Mouse (Mus musculus): ENCODE measurements around the gene Ippk. TPM values are rescaled to one million over a fixed set of nuclear protein-coding genes. Genes with fewer than 3 reads are reported as not detected.

Ippk gene
- total RNA-seq (2021) = 10 to 100 TPM; 29.8 to 31.1 TPM

GRCm38 (mm10) chr13:49420754-49421605 lies at the start of gene Ippk:
Gene Ippk (plus strand): TSS chr13:49421249.
- peak; percentile 88 to 92 for DNase-seq (ENCODE audit: extremely low spot score in 1 of 2, low spot score in 1 of 2)

GRCm38 (mm10) chr13:49371428-49371899 lies 49.6 kb upstream of the Ippk start:
- no peak for DNase-seq (ENCODE audit: extremely low spot score in 1 of 2, low spot score in 1 of 2)

GRCm38 (mm10) chr13:49372370-49373060 lies 48.5 kb upstream of the Ippk start:
- DNase-seq (ENCODE audit: extremely low spot score in 1 of 2, low spot score in 1 of 2) = no peak

GRCm38 (mm10) chr13:49374304-49374703 lies 46.7 kb upstream of the Ippk start:
- no peak for DNase-seq (ENCODE audit: extremely low spot score in 1 of 2, low spot score in 1 of 2)

GRCm38 (mm10) chr13:49374730-49375129 lies 46.3 kb upstream of the Ippk start:
- DNase-seq (ENCODE audit: extremely low spot score in 1 of 2, low spot score in 1 of 2) = no peak

GRCm38 (mm10) chr13:49377608-49378007 lies 43.4 kb upstream of the Ippk start:
- no peak for DNase-seq (ENCODE audit: extremely low spot score in 1 of 2, low spot score in 1 of 2)

GRCm38 (mm10) chr13:49379301-49379700 lies 41.7 kb upstream of the Ippk start:
- DNase-seq (ENCODE audit: extremely low spot score in 1 of 2, low spot score in 1 of 2) = no peak

DNA sequence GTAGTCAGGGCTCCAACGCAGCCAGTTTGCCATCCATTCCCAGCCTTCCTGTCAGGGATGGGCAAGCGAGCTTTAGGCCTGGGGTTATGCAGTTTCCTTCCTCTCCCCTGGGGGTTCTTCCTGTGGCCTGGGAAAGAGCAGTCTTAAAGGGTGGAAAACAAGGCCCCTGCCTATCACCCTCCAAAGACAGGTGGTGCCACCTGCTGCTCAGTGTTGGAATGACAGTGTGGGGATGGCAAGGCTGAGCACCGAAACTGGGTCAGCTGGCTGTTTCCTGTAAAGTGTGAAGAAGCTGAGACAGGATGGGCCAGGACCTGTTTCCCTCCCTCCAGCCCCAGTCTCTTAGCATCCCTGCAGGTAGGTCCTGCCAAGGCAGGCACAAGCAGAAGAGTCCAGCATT lies 39.8 kb upstream of the Ippk start:
- DNase-seq (ENCODE audit: extremely low spot score in 1 of 2, low spot score in 1 of 2) = peak; percentile 78 to 96

DNA sequence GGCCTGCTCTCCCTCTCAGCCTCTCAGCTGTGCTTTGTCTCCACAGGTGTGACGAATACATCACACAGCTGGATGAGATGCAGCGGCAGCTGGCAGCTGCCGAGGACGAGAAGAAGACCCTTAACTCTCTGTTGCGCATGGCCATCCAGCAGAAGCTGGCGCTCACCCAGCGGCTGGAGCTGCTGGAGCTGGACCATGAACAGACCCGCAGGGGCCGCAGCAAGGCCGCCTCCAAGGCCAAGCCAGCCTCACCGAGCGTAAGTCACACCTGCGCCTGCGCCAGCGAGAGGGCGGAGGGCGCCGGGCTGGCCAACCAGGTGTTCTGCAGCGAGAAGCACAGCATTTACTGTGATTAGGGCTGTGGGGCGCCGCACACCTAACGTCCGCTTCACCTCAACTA lies 38.1 kb upstream of the Ippk start:
- no peak for DNase-seq (ENCODE audit: extremely low spot score in 1 of 2, low spot score in 1 of 2)

DNA sequence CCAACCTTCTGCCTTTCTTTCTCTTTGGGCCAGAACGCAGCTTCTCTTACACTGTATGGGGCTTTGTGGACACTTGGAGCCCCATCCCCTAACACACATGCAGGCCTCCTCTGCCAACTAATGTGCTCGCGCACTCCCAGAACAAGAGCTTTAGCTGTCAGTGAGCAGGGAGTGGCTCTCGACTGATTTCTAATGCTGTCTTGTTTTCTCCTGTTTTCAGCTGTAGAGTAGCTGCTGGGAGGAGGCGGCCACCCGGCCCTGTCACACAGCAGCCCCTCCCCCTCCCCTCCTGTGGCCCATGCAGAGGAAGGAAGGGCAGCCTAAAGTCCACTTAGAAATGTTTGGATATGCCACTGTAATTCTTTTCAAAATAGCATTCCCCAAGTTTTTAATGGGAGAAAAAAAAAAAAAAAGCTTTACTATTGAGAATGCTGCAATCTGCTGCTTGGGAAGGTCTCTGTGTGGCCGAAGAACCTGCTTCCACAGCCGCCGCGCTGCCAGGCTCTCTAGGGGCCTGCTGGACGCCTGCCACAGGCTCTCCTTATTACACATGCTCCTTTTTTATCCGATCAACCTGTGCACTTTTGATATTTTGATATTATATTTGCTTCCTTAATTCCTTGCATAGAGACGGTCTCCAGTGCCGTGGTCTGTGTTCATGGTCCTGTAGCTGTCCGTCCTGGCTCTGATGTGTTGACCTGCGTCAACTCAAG lies 36.1 kb upstream of the Ippk start:
- no peak for DNase-seq (ENCODE audit: extremely low spot score in 1 of 2, low spot score in 1 of 2)

DNA sequence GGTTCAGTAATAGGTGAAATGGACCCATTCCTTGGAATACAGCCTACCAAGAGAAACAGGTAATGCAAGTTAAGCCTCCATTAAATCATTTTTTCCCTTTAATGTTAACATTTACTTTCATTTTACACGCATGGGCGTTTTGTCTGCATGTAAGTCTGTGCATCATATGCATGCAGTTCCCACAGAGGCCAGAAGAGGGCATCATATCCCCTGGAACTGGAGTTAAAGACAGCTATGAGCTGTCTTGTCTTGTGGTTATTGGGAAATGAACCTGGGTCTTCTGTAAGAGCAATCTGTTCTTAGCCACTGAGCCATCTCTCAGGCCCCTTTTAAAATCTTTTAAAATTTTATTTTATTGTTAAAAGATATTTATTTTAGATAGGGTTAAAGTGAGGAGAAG lies 29.7 kb upstream of the Ippk start:
- DNase-seq (ENCODE audit: extremely low spot score in 1 of 2, low spot score in 1 of 2) = no peak

DNA sequence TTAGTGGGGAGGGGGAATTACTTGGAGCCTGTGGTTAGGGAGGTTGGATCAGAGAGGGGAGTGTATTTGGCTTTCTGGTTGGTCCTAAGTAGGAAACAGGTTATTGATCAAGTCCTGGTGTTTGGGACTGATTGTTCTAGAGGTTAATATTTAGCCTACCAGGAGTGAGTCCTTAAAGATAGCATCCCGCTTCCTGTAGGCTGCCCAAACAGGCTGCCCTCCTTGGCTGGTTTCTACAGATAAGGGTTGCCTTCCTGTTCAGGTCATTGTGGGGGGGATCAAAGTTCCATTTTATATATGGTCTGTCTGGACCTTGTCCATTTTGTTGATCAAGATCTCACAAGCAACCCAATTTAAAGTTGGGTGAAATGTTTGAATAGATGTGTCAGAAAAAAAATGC lies 27.5 kb upstream of the Ippk start:
- no peak for DNase-seq (ENCODE audit: extremely low spot score in 1 of 2, low spot score in 1 of 2)

DNA sequence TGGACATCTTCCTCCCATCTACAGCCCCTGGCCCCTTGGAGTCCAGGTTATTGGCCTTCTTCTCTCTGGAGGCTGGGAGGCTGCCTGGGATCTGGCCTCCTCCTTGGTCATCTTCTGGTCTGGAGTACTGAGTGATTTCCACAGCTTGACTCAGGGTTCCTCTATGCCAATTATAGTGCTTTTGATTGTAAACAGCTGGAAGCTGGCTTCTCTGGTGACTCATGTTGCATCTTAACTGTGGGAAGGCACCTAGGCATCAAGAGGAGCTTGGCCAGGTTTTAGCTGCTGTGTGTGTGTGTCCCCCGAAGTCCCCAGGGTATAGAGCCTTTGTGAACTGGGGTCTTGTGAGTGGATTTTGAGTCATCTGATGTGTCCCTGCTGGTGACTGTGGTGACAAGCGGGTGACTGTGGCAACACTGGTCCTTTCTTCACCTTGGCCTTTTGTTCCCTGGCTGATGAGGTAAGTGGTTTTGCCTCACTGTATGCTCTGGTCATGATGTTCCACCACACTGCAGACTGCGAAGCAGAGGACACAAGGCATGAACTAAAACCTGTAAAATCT lies 26.1 kb upstream of the Ippk start:
- no peak for DNase-seq (ENCODE audit: extremely low spot score in 1 of 2, low spot score in 1 of 2)

DNA sequence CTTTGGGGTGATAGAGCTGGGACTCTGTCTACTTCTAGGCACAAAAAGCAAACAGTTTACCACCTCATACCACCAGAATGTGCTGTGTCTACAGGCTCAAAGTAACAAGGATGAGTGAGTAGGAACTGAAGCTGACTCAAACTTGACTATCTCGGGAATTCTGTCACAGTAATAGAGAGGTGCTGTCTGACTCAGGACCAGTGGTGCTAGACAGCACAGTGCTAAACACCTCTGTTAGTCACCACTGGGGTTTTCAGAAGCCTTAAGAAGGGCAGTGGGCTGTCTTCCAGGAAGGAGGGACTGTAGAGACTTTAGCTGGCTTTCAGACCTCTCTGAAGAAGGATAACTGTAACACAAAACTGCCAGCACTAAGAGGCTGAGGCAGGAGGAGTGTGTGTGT lies 24.3 kb upstream of the Ippk start:
- DNase-seq (ENCODE audit: extremely low spot score in 1 of 2, low spot score in 1 of 2) = no peak

DNA sequence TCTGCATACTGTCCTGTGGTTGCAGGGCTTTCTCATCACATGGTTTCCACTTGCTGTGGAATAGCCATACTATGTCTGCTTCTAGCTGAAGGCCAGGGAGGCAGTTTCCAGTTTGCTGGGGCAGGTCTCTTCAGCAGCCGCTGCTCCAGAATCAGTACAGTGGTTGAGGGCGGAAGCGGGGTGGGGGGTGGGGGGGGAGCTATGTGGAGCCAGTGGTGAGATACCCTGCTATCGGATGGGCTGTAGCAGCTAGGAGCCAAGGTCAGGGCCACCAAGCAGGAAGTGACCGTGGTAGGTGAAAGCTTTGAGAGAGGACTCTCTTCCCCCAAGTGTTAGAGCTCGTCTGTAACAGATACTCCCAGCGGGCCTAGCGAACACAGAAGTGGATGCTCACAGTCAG lies 22.9 kb upstream of the Ippk start:
- no peak for DNase-seq (ENCODE audit: extremely low spot score in 1 of 2, low spot score in 1 of 2)

DNA sequence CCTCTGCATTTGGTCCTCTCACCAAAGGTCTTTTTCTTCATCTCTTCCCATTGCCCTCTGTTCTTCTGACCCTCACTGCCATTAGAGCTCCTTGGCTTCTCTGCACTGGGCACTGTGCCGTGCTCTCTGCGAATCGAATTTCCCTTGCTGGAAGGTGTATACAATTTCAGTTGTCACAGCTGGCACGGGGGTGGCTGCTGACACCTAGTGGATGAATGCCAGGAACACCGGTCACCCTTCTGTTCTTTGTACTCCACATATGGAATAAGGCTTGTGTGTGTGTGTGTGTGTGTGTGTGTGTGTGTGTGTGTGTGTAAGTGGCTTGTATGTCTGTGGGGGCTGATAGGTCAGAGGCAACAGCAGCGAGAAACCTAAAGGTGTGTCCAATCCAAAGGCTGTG lies 20.9 kb upstream of the Ippk start:
- DNase-seq (ENCODE audit: extremely low spot score in 1 of 2, low spot score in 1 of 2) = no peak

- no peak for DNase-seq (ENCODE audit: extremely low spot score in 1 of 2, low spot score in 1 of 2)
Measured at GRCm38 (mm10) chr13:49402628-49403027, 18.4 kb upstream of the Ippk start.

GRCm38 (mm10) chr13:49407795-49408194 lies 13.3 kb upstream of the Ippk start:
- DNase-seq (ENCODE audit: extremely low spot score in 1 of 2, low spot score in 1 of 2) = no peak

- peak in 1 of 2 experiments; percentile 21 for DNase-seq (ENCODE audit: extremely low spot score in 1 of 2, low spot score in 1 of 2)
Measured at GRCm38 (mm10) chr13:49421606-49421917, 513 bp downstream of the Ippk start.

- DNase-seq (ENCODE audit: extremely low spot score in 1 of 2, low spot score in 1 of 2) = no peak
Measured at GRCm38 (mm10) chr13:49421959-49422358, 910 bp downstream of the Ippk start.

- no peak for DNase-seq (ENCODE audit: extremely low spot score in 1 of 2, low spot score in 1 of 2)
Measured at GRCm38 (mm10) chr13:49426736-49427135, 5.7 kb downstream of the Ippk start.
